Mouse (Mus musculus) effector memory CD4-positive, alpha-beta T cell, adult 7 months (primary cell): ENCODE data around the gene Gm20425. TPM values are rescaled to one million over a fixed set of nuclear protein-coding genes. Genes with fewer than 3 reads are reported as not detected.

ENCODE experiments used
- polyA plus RNA-seq: library from polyadenylated mRNA; unstranded; fragments of 100-300 nt; shearing (Covaris generic); gene quantifications from one replicate; pipeline ENCODE4 v1.2.1, GENCODE M21; 2017

Gene Gm20425
- polyA plus RNA-seq, result 0.94 TPM

DNA sequence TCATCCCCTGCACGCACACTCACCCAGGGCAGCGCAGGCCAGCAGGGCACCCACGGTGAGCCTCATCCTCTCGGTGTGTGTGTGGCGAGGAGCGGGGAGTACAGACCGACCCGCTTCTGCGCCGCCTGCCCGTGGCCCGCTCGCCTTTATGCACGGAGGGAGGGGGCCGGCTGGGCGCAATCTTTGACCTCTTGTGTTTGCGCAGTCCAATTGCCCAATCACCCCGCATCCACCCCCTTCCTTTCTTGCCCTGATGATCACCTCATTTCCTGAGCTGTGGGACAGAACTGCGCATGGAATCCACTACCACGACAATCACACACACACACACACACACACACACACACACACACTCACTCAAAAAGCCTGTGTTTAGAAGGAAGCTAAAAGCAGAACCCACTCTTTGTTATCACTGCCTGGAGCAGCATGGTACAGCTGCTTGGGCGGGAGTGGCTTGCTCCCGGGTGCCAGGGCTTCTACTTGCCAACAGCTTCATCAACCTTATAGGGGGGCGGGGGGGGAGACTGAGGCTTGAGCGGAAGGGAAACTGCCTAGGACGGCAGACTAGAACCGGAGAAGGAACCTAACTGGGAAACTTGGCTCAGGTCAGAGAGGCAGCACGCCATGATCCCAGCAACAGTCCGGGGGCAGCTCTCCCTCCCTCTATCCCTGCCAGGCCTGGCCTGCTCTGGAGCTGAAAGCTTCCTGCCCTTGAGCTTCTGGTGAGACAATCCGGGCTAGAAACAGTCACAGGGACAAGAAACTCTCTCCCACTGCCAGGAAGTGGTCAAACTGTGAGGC is at the start of gene Gm20425, which contains the start of gene Trf:
Gm20425 (minus strand) TSS at position 157 of the 801 bp plus-strand sequence.
Trf (minus strand) TSS at position 294 of the 801 bp plus-strand sequence.

DNA sequence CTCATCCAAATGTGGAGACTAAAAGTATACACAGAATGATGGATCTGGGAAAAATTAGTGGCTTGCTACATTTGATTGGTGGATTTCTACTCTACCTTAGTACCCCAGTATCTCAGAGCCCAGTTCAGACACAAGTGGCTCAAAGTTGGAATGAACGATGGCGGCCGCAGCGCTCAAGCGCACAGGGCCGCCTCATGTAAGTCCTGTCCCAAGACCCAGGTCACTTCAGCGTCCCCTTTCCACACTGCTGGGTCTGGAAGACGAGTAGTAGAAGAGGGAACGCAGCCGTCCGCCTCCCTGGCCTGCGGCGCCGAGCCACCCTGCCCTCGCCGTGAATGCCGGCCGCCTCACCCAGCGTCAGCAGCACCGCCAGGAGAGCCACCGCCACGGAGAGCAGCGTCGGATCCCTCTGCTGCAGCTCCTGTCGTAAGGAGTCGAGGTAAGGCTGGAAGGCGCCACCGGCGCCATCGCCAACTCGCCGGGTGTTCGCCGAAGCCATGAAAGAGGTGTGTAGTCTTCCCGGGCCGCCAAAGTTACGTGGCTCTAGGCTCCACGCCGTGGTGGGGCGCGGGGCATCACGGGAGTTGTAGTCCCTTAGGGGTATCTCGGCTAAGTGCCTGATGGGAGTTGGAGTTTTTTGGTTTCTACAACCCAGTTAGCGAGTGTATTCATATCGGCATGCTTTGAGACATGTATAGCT is 28.4 kb downstream of the Gm20425 start, which contains the start of gene Srprb:
Srprb (minus strand) TSS at position 577 of the 700 bp plus-strand sequence.

Other genes starting within 250 kb of the Gm20425 start
- 0.26 TPM for gene Slco2a1, start 241.6 kb downstream of the Gm20425 start, polyA plus RNA-seq
- 16.4 TPM for gene Rab6b, start 118.5 kb downstream of the Gm20425 start, polyA plus RNA-seq
- gene Srprb, start 28.2 kb downstream of the Gm20425 start, polyA plus RNA-seq, result 34.7 TPM
- gene Trf, start 137 bp upstream of the Gm20425 start, polyA plus RNA-seq, result 5.1 TPM
- gene 1300017J02Rik, start 74.8 kb upstream of the Gm20425 start, polyA plus RNA-seq, result 1.1 TPM
- gene Topbp1, start 74.9 kb upstream of the Gm20425 start, polyA plus RNA-seq, result 42.7 TPM
- 73.8 TPM for gene Cdv3, start 135.5 kb upstream of the Gm20425 start, polyA plus RNA-seq